Mouse (Mus musculus) T-cell, adult 2 months (primary cell): Measurements from ENCODE around the gene Gramd1c.

Experiments
- DNase-seq: peaks from one replicate; pipeline ENCODE4 v3.0.0; 2022; ENCODE audit warnings: low spot score

Gene Gramd1c

DNA sequence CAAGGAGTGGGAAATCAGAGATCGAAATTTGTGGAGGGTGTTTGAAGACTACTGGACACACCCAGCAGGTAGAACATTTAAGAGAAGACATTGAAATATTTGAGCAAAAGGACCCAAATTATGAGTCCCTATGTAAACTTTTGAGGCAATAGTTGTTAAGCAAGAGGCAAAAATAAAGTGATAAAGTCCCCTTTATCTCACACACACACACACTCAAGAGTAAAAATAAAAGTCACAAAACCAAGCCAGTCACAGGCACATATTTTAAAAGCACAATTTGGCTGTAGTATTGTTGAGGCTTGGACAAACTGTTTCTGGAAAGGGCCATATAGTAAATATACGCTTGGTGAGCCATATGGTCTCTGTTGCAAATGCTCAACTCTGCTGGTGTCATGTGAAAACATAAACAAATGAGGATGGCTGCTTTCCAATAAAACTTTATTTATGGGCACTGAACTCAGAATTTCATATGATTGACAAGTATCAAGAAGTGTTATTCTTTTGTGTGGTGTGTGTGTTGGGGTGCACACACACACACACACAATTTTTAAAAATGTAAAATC is 44.1 kb downstream of the Gramd1c start:
- DNase-seq: no peak

DNA sequence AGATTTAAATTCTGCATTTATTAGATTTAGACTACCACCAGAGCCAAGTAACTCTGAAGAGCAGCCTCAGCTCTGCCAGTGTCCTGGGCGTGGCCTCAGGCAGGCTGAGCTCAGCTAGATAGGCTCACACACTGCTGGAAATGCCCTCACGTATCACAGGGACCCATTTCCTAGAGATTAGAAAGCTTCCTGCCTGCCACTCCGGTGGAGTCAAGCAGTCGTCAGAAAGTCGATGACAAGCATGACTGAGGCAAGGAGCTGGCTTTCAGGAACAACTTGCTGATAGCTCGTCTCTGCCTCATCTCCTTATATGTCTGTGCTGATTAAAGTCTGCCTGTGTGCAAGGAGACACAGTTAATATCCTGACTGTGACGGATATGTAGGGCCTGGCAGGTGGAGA is 44.8 kb downstream of the Gramd1c start:
- DNase-seq: no peak

- DNase-seq: no peak
Measured at GRCm38 (mm10) chr16:44017707-44018106, 45.4 kb downstream of the Gramd1c start.

DNA sequence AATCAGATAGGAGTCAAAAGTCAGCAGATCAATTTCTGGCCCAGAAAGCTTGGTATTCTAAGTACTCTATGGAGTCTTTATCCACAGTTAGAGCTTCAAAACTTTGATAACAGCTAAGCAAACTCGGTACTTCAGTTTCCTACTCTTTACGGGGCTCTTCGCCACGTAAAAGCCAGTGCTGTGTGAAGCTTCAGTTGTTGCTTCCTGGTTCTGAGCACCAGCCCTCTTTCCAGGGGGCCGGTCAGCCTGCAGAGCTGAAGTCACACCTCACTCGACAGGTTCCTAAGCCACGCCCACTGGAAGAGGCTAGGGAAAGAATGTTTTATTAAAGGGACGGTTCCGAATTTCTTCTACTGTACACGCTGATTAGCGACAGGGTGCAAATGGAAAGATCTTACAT is 47.0 kb downstream of the Gramd1c start:
- peak; percentile 65 for DNase-seq

- no peak for DNase-seq
Measured at GRCm38 (mm10) chr16:44015416-44016158, 47.6 kb downstream of the Gramd1c start.

DNA sequence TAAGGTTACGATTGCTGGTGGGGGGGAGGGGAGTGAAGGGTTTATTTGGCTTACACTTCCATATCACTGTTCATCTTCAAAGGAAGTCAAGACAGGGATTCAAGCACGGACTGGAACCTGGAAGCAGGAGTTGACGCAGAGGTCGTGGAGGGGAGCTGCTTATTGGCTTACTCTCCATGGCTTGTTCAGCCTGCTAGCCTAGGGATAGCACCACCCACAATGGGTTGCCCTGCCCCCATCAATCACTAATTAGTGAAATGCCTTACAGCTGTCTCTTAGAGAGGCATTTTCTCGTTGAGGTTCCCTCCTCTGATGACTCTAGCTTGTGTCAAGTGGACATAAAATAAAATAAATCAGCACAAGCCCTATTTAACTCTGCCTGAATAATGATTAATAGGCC is 52.1 kb downstream of the Gramd1c start:
- no peak for DNase-seq

DNA sequence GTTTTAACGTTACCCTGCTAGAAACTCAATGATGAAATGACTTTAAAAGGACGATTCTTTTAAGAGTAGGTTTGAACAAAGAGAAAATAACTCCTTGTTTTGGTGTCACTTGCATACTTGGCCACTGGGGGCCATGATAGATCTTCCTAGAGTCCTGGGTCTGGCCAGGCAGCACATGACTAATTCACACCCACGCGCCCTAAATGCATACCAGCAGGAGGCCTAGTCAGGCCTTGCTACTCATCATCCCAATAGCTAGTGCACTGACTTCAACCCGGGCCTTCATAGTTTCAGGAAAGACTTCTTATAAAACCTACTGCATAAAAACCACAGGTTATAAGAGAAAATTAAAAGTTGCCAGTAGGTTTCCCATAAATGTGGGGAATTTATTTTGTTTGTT is 61.1 kb downstream of the Gramd1c start:
- no peak for DNase-seq

DNA sequence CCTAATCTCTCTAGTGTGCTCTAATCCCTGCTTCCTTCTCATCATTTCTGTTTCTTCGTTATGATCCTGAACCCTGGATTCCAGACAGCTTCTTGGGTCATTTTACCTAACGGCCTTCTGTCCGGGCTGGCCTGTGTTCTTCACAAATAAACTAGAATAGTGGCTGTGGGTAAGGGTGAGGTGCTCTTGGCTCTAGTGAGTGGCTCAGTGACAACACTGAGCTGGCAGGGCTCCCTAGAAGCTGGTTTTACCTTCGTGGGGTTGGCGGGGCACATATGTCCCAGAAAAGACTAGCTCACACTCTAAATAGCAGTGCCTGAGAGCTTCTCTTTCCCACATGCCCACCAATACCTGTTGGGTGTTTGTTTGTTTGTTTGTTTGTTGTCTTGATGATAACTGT is 63.6 kb downstream of the Gramd1c start:
- DNase-seq: no peak

DNA sequence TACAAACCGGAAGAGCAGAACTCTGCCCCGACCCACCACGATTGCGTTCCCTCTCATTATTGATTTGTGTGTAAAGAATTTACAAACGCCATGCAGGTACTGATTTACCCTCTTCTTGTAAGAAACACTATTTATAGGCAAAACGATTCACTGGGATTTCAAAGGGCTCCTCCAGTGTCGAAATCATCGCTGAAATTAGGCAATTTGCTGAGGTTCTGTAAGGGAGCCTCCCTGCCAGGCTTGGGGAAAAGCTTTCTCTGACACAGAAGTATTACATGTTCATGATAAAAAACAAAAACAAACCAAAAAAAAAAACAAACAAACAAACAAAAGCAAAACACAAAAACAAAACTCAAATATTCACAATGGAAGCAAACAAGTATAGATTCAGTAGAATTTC is 64.0 kb downstream of the Gramd1c start:
- no peak for DNase-seq

DNA sequence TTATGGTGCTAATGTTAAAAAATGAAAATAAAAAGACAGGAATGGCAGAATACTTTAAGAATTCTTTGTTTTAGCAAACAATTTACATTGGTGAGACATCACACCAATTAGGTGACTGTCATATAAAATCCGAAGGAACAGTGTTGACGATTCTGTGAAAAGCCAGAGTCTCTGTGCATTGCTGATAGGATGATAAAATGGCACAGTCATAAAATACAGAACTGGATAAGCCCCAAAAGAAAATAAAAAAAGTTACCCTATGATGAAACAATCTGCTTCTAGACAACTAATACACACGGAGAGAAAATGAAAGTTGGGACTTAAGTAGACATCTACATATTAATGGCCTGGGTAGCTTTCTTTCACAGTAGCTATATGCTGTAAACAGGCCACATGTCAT is 68.5 kb downstream of the Gramd1c start:
- no peak for DNase-seq

GRCm38 (mm10) chr16:43986299-43986698 is 76.8 kb downstream of the Gramd1c start:
- DNase-seq: no peak

DNA sequence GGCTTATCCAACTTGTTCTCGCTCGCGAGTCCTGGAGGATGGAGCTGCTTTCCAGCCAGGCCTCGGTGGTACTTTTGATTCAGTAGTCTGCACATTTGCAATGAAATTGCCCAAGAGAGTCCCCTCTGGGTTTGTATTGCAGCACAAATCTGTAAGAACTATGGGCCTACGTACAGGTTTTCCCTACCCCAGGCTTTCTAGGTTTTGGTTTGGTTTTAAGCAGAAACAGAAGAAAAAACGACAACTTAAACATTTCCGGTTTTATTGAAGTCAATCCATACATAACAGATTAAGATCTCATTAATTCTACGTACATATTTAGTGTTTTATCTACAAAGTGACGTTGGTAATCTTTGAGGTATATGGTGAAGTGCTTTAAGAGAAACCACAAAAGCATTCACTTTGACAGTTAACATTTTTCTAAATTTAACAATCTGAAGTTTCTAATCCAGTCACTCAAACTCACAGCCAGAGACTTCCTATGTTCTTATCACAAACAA is 83.0 kb downstream of the Gramd1c start:
- no peak for DNase-seq

DNA sequence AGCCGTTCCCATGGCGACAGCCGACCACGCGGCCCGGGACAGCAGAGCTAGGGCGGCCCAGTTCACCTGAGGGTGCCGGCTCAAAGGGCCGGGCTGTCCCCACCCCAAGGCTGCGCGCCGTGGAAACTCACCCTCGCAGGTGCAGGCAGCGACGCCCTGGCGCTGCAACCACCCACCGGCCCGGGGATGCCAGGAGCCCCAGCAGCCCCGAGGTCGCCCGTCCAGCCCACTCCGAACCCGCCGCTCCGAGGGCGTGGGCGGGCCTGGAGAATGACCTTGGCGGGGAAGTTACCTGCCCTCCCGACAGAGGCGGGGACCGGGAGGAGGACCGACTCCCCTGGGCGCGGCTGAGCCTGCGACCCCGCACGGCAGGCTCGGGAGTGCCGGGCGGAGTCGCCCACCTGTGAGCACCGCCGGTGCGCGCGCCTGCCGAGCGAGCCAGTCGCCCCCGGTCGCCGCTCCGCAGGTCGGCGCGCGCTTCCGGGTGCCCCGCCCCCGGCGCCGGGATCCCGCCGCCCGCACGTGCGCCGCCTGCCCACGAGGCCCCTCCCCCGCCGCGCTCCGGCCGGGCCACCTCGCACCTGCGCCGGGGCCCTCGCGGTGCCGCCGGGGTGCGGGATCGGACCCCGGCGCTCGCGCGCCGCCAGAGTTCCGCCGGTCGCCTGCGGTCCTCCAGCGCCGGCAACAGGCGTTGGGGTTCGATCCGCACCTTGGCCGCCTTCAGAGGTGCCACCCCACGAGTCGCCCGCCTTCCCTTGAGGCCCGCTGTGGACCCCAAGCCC is 83.6 kb downstream of the Gramd1c start, which contains the start of gene Zdhhc23:
Gene Zdhhc23 (minus strand): TSS at position 464 of the 782 bp plus-strand sequence.
- peak; percentile 39 for DNase-seq

GRCm38 (mm10) chr16:43979010-43979327 is 84.2 kb downstream of the Gramd1c start:
- DNase-seq: no peak

- no peak for DNase-seq
Measured at GRCm38 (mm10) chr16:43973606-43974220, 89.4 kb downstream of the Gramd1c start.

- DNase-seq: no peak
Measured at GRCm38 (mm10) chr16:43973147-43973546, 90.0 kb downstream of the Gramd1c start.

DNA sequence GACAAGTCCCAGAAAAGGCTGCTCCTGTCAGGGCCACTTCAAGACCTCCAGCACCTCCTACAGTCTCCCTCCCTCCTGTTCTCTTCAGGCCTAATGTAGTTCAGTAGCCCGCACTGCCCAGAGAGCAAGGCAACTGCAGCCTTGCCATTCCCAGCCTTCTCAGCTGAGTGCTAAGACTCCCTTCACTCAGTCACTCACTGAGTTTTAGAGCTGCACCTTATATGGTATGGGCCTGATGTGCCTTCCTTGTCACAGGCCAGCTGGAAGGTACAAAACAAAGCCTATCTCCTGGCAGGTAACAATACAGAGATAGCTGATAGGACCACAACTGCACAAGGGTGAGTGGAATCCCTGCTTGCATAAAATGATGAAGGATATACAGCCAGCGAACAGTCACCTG is 90.8 kb downstream of the Gramd1c start:
- DNase-seq: no peak

DNA sequence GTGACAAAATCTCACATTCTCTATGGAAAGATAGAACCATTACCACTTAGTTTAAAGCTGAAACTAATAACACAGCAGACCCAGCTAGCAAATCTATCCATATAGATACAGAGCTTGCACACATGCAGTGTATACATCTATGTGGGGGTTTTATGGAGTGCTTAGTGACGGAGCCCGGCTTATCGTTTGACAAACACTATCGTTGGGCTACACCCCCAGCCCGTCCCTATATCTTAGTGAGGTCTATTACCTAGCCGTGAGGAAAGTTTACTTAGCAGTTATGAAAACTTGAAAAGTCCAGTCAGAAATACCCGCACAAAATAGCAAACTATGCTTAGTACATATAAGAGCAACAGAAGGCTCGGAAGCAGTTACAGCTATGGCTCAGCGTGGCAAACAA is 91.4 kb downstream of the Gramd1c start:
- no peak for DNase-seq

- DNase-seq: no peak
Measured at GRCm38 (mm10) chr16:43971189-43971588, 92.0 kb downstream of the Gramd1c start.

GRCm38 (mm10) chr16:43970426-43970825 is 92.7 kb downstream of the Gramd1c start:
- DNase-seq: no peak

- DNase-seq: no peak
Measured at GRCm38 (mm10) chr16:43965781-43966389, 97.3 kb downstream of the Gramd1c start.

DNA sequence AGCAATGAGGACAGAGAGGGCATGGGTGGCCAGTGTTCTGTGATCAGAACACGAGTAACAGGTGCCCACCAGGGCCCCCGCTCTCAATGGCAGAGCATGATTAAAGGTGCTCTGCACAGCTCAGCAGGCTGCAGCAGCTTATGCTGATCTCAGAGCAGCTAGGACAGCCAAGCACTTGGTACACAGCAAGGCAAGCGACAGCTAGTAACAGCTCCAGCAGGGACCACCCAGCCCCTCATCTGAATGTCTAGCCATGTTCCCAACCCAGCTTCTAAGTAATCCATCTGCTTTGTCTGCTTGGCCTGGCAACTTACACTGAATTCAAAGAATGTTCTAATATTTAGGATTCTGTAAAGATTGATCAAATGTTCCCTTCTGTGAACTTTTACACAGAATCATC is 99.4 kb downstream of the Gramd1c start:
- DNase-seq: no peak
